Mouse (Mus musculus) hindbrain, embryonic 13.5 days (tissue): ENCODE measurements around the gene Jmjd4. TPM values are rescaled to one million over a fixed set of nuclear protein-coding genes. Genes with fewer than 3 reads are reported as not detected.

Experiments used
- polyA plus RNA-seq: library from polyadenylated mRNA; unstranded; fragments of >200 nt; fragmentation: Nextera tagmentation; extraction: Ambion mirVana; gene quantifications from 2 replicates; pipeline ENCODE4 v1.2.1, GENCODE M21; 2015

The Jmjd4 gene
- polyA plus RNA-seq, 1 experiment from 2014 or later = 14.3 TPM

Other genes with a start within 250 kb of the Jmjd4 start
- 92.9 and 96.8 TPM in 2 replicates for gene Mrpl55, start 247.6 kb upstream of the Jmjd4 start, polyA plus RNA-seq
- gene 2310033P09Rik, start 241.7 kb upstream of the Jmjd4 start, polyA plus RNA-seq = 30.0 and 32.9 TPM in 2 replicates
- gene Arf1, start 221.8 kb upstream of the Jmjd4 start, polyA plus RNA-seq = 622 and 633 TPM in 2 replicates
- gene Wnt3a, start 159.3 kb upstream of the Jmjd4 start, polyA plus RNA-seq = 1.4 and 4.1 TPM in 2 replicates
- 3.6 and 5.0 TPM in 2 replicates for gene Wnt9a, start 143.1 kb upstream of the Jmjd4 start, polyA plus RNA-seq
- not detected in 2 replicates for gene Prss38, start 74.4 kb upstream of the Jmjd4 start, polyA plus RNA-seq
- gene Snap47, start 1.1 kb downstream of the Jmjd4 start, polyA plus RNA-seq = 448 and 460 TPM in 2 replicates
- 12.7 and 13.2 TPM in 2 replicates for gene Zfp867, start 22.4 kb downstream of the Jmjd4 start, polyA plus RNA-seq
- gene Zkscan17, start 76.7 kb downstream of the Jmjd4 start, polyA plus RNA-seq = 14.8 and 15.9 TPM in 2 replicates
- gene Nlrp3, start 91.5 kb downstream of the Jmjd4 start, polyA plus RNA-seq = 0.18 and 0.21 TPM in 2 replicates
- gene Olfr222, start 126.2 kb downstream of the Jmjd4 start, polyA plus RNA-seq = not detected in 2 replicates
- not detected in 2 replicates for gene Olfr223, start 143.2 kb downstream of the Jmjd4 start, polyA plus RNA-seq
- gene Mprip, start 211.3 kb downstream of the Jmjd4 start, polyA plus RNA-seq = 36.6 and 37.9 TPM in 2 replicates